Mouse (Mus musculus) cerebellum, adult 8-10 months (tissue): Measurements from ENCODE around the gene Hcst.
A peak's percentile ranks its signal among the peaks of the same experiment; 100 is the strongest.

Experiments used
- DNase-seq: peaks from one replicate; pipeline ENCODE4 v3.0.0; 2022

Gene Hcst

GRCm38 (mm10) chr7:30419561-30420499, at the start of gene Hcst:
TSS of gene Hcst (minus strand) at chr7:30419854.
- DNase-seq: peak; percentile 9

DNA sequence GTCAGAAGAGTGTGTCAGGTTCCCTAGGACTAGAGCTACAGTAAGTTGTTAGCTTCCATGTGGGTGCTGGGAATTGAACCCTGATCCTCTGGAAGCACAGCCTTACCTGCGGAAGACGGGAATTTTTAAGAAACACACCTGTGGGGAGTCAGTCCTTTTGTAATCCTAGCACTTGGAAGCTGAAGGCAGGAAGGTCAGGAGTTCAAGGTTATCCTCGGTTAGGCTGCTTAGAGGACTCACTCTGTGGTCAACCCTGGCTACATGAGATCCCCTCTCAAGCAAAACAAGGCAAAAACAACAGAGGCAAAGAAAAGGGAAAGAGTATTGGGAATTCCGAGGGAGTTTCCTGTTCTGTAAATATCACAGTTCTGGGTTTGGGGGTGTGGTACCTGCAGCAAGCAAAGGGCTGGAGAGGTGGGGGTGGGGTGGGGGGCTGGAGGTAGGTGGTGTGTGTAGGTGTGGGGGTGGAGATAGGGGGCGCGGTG, 45.2 kb upstream of the Hcst start:
- DNase-seq: no peak

DNA sequence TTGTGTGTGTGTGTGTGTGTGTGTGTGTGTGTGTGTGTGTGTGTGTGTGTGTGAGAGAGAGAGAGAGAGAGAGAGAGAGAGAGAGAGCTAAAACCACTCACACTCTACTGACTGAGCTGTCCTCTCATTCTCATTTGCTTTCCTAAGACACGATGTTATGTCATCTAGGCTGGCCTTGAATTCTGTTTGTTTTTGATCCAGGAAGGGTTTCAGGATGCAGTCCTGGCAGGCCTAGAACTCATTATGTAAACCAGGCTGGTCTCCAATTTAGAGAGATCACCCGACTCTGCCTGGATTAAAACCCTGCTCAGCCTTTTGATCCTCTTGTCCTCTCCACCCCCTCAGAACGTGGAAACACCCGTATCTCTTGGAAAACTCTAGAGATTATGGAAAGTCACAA, 44.3 kb upstream of the Hcst start:
- DNase-seq: no peak

GRCm38 (mm10) chr7:30463568-30463967, 43.9 kb upstream of the Hcst start:
- no peak for DNase-seq

DNA sequence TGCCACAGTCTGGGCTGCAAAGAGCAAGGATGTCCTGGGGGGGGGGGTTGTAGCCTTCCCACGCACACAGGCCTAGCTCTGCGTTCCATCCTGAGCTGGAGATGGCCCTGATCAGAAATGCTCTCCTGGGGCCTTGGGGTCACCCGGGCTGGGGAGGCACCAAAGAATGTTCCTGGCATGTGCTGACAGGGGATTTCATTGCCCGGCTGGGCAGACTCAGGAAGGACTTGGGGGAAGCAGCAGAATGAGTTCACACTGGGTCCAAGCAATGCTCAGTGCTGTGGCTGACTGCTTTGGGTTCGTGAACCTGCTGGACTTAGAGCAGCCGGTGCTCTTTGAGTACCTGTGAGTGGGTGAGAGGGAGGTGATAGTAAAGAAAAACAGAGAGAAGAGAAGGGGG, 39.8 kb upstream of the Hcst start:
- DNase-seq: no peak

DNA sequence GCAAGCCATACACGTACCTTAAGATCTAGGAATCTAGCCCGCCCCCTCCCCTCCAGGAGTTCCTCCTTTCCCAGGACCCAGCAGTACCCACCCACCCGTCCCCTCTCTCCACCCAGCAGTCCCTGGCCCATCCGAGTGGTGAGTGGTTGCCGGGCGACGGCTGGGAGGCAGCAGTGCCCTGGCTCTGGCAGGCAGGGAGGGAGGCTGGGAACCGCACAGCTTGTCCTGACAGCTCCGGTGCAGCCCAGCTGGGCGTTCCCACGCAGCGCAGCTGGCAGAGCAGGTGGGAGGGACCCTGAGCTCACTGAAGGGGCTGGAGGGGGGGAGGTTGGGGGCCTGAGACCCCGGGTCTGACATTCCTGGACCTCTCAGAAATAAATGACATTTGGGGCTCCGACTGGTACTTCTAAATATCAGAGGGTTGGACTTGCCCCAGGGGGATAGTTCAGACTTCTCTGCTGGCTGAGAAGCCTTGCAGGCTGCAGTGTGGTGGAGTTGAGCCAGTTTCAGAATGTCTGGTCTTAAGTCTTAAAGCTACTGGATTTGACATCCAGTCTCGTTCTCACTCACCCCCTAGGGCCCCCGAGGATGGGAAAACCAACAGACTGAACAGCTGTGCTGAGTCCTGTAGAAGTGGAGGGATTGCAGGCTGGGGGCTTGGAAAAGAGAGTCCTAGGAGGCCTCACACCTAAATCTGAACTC, 38.1 kb upstream of the Hcst start, which contains the start of the genes Kirrel2 and Nphs1:
Kirrel2 (minus strand) TSS at position 62 of the 702 bp plus-strand sequence.
Nphs1 (plus strand) TSS at position 687 of the 702 bp plus-strand sequence.
- DNase-seq: no peak

- no peak for DNase-seq
Measured at GRCm38 (mm10) chr7:30456911-30457628, 37.4 kb upstream of the Hcst start.

GRCm38 (mm10) chr7:30456487-30456886, 36.8 kb upstream of the Hcst start:
- DNase-seq: no peak

- DNase-seq: no peak
Measured at GRCm38 (mm10) chr7:30454259-30454658, 34.6 kb upstream of the Hcst start.

DNA sequence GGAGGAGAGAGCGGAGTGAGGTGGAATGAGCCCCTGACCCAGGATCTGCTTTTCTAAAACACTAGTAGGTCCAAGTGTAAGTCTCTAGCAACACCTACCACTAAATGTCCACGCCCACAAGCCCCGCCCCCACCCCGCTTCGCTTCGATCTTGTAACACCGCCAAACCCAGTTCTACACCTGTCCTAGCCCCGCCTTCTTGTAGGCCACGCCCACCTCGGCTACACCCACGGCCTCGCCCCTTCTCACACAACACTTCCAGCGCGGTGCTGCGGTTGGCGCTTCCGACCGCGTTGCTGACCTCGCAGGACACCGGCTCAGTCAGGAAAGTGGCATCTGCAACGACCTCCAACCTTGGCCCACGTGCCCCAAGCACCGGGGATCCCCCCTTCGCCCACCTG, 34.1 kb upstream of the Hcst start:
- DNase-seq: no peak

- DNase-seq: no peak
Measured at GRCm38 (mm10) chr7:30453327-30453726, 33.7 kb upstream of the Hcst start.

DNA sequence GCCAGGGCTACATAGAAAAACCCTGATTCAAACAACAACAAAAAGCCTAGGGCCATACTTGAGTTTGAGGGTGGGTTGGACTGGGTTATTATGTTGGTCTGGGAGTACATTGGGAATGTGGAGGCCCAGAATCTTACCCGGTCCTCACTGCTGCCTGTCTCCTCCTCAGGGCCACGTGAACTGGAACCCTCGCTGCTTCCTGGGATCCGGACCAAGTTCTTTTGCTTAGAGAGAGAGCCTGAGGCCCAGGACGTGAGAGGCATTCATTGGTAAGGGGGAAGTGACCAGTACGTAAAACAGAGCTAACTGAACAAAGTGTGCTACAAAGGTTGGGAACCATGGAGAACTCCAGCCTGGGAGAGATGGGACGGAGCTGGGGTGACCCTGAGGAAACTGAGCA, 30.6 kb upstream of the Hcst start:
- no peak for DNase-seq

- peak; percentile 76 for DNase-seq
Measured at GRCm38 (mm10) chr7:30444971-30445751, 25.5 kb upstream of the Hcst start, which contains the start of gene Aplp1. TSS of gene Aplp1 (minus strand) at chr7:30445535.

DNA sequence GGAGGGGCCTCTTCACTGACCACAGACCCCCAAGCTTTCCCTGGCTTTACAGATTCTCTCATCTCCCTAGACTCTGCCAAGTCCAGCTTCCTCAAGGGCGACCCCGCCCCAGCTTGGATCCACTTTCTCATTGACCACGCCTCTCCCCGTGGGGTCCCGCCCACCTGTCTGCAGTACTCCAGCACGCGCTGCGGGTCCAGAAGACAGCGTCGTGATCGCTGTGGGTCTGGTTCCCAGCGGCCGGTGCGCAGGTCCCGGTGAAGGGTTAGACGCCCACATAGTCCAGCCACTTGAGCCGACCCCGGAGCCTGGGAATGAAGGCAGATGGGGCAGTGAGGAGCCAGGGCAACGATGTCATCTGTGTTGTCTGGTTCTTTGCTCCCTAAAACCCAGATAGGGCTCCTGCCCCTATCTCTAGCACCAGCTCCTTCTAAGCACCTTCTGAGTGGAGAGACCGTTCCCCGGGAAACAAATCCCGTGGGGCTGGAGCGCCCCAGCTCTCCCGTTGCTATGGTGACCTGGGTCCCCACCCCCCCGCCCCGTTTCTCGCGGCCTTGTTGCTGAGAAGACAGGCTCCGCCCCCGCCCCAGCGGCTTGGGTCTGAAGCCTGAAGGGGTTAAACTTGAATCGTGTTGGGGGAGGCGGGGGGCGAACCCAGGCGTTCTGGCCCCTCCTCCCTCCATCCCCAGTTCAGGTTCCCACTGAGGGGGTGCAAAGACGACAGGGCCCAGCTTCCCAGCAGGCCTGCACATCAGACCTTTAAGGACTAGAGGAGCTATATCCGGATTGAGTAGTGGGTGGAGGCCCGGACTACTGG, 24.7 kb upstream of the Hcst start:
- DNase-seq: peak; percentile 43

DNA sequence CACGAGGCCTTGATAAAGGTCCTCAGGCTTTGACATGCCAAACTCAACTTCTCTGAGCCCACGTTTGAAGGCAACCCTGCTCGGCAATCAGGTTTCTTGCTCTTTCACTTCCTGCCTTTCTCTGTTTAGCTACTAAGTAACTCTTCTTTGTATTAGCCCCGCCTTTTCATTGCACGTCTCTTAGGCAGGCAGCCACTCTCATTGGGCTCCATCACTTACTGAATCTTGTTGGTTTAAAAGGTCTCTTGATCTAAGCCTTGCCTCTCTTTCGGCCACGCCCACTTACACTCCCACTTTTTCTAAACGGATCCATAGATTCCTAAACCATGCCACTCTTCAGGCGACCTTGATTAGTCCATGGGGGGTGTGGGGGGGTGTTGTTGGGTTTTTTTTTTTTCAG, 24.0 kb upstream of the Hcst start:
- peak; percentile 19 for DNase-seq

DNA sequence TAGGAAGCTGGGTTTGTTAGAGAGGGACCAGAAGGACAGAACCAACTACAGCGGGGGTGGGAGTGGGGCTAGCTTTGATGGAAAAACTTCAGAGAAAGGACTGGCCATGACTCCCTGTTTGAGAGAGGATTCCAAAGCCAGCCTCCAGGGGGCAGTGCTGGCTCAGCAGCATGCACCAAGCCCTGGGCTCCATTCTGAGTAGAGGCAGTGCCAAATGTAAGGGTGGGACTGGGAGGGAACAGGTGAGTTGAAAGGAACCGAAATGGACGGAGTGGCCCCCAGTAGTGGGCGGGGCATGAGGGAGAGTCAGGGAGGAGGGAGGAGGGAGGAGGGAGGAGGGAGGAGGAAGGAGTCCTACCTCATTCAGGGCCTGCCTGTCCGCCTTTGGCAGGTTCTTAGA, 21.0 kb upstream of the Hcst start:
- DNase-seq: peak; percentile 68

- no peak for DNase-seq
Measured at GRCm38 (mm10) chr7:30439734-30440133, 20.1 kb upstream of the Hcst start.

GRCm38 (mm10) chr7:30436879-30437278, 17.2 kb upstream of the Hcst start:
- DNase-seq: no peak

- DNase-seq: no peak
Measured at GRCm38 (mm10) chr7:30435156-30435555, 15.5 kb upstream of the Hcst start.

DNA sequence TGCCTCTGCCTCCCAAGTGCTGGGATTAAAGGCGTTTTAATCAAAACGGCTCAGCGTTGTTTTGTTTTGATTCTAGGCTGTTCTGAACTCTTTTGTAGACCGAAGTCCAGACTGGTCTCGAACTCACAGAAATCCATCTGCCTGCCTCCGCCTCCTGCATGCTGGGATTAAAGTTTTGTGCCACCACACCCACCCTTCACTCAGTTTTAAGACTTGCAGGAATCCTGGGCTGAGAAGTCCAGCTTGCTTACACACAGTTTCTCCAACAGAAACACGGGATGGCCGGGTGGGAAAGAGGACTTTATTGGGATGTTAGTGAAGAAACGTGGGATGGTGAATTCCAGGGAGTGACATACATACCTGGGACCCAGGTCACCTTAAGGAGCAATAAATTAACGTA, 15.0 kb upstream of the Hcst start:
- no peak for DNase-seq

DNA sequence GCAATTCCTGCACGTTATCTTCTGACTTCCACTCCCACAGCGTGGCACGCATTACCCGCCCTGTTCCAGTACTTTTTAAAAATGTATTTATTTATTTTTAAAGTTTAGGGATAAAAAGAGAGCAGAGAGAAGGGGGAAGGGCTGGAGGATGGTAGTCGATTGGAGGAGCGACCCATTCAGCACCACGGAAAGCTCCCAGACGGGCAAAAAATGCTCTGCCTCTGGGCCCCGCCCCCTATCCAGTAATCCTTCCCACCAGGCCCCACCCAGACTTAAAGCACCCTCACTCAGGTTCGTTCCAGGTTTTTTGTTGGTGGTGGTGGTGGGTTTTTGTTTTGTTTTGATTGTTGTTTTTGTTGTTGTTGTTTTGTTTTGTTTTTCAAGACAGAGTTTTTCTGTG, 14.6 kb upstream of the Hcst start:
- peak; percentile 15 for DNase-seq
